Mouse (Mus musculus) liver, adult 2 months (tissue): ENCODE results near the gene Rpl4. TPM values are rescaled to one million over a fixed set of nuclear protein-coding genes. Genes with fewer than 3 reads are reported as not detected.
"Not testable (repeated sequence)": the region's sequence is repeated elsewhere in the genome, so short reads cannot be mapped to it uniquely, and the experiment has no call there.

ENCODE experiments used
- DNase-seq: peaks from one replicate; pipeline ENCODE4 v3.0.0-alpha.2; 2011; ENCODE audit warnings: low read depth, low spot score; ENCODE audit errors: extremely low read depth
- H3K27ac ChIP-seq: fragments of 200-500 bp; replicated peaks from 2 replicates; pipeline ENCODE4 v1.5.1; 2012; ENCODE audit warnings: low read depth, mild to moderate bottlenecking, control low read depth, inconsistent platforms, low read length; ENCODE audit not compliant: insufficient read depth
- H3K27me3 ChIP-seq: fragments of 200-500 bp; 2 replicates; pipeline ENCODE4 v1.6.1; 2012; ENCODE audit warnings: mild to moderate bottlenecking, moderate library complexity, low read length, inconsistent platforms; ENCODE audit not compliant: control insufficient read depth, insufficient read depth
- H3K36me3 ChIP-seq: fragments of 200-500 bp; 2 replicates; pipeline ENCODE4 v1.6.1; 2012; ENCODE audit warnings: low read length, inconsistent platforms; ENCODE audit not compliant: control insufficient read depth, insufficient read depth
- H3K4me1 ChIP-seq: fragments of 200-500 bp; 2 replicates; pipeline ENCODE4 v1.6.1; 2011; ENCODE audit warnings: low read length; ENCODE audit not compliant: control insufficient read depth, insufficient read depth
- H3K4me3 ChIP-seq: fragments of 200-500 bp; 2 replicates; pipeline ENCODE4 v1.5.1; 2011; ENCODE audit warnings: low read depth, mild to moderate bottlenecking, control low read depth, low read length, moderate library complexity; ENCODE audit not compliant: insufficient read depth
- H3K79me2 ChIP-seq: fragments of 200-500 bp; 2 replicates; pipeline ENCODE4 v1.6.1; 2012; ENCODE audit warnings: inconsistent platforms, mild to moderate bottlenecking, low read length, moderate library complexity; ENCODE audit not compliant: control insufficient read depth, insufficient read depth
- H3K9ac ChIP-seq: fragments of 200-500 bp; 2 replicates; pipeline ENCODE4 v1.6.1; 2012; ENCODE audit warnings: low read depth, mild to moderate bottlenecking, control low read depth, inconsistent platforms, low read length
- CTCF ChIP-seq: fragments of 200-500 bp; IDR thresholded peaks from 2 replicates; pipeline ENCODE4 v1.5.1; 2011; ENCODE audit warnings: low read depth, low read length, control low read depth
- POLR2A ChIP-seq: fragments of 200-500 bp; IDR thresholded peaks from 2 replicates; pipeline ENCODE4 v1.6.1; 2011; ENCODE audit warnings: low read length, control low read depth; ENCODE audit not compliant: insufficient read depth; ENCODE audit errors: extremely low read depth
- WGBS: fragments of 180-500 bp; shearing (Covaris S2); methylation state at CpG from one replicate; pipeline ENCODE4 v1.1.7; 2018; 5-methylcytosine and 5-hydroxymethylcytosine counted together
- polyA plus RNA-seq: library from polyadenylated mRNA; depleted of rRNA; stranded (reverse); fragments of >200 nt; gene quantifications from 2 replicates; pipeline ENCODE4 v1.2.3, GENCODE M21; 2012; rRNA removed
- total RNA-seq: library from RNA; depleted of rRNA; stranded (reverse); fragments of >200 nt; gene quantifications from 2 replicates; pipeline ENCODE4 v1.2.3, GENCODE M21; 2014; rRNA removed

The Rpl4 gene
- total RNA-seq (401 and 408 TPM in 2 replicates), polyA plus RNA-seq (250 and 270 TPM in 2 replicates)

- TF ChIP-seq POLR2A (peak; percentile 84; the same call in 1 of the 2 replicates), CTCF (no peak)
- H3K27ac ChIP-seq = peak within 1 kb of the TSS; percentile 72
- no peaks in the 10 kb centered on the region; the same call in 1 of the 2 replicates for H3K79me2 ChIP-seq
- no peaks in the 10 kb centered on the region for H3K27me3 ChIP-seq
- peak within 1 kb of the TSS; percentile 67 for H3K4me3 ChIP-seq
- H3K4me1 ChIP-seq = peaks cover 6% of the 10 kb centered on the region
- H3K9ac ChIP-seq = peak within 1 kb of the TSS; percentile 79
- under 1% methylated on average over 42 of the region's 42 CpGs for WGBS
- H3K36me3 ChIP-seq = peaks cover 31% of the 10 kb centered on the region
- DNase-seq = peak; percentile 72
Measured at GRCm38 (mm10) chr9:64172816-64173665, at the start of gene Rpl4, which contains the start of gene Zwilch. TSS of gene Rpl4 (plus strand) at chr9:64173375. TSS of gene Zwilch (minus strand) at chr9:64173104.

GRCm38 (mm10) chr9:64124846-64125245 is 48.3 kb upstream of the Rpl4 start:
- H3K27ac ChIP-seq, H3K79me2 ChIP-seq, H3K9ac ChIP-seq, H3K27me3 ChIP-seq, H3K4me3 ChIP-seq, H3K4me1 ChIP-seq, DNase-seq, H3K36me3 ChIP-seq: not testable (repeated sequence)
- 66% methylated on average over 3 of the region's 3 CpGs for whole genome bisulfite sequencing

DNA sequence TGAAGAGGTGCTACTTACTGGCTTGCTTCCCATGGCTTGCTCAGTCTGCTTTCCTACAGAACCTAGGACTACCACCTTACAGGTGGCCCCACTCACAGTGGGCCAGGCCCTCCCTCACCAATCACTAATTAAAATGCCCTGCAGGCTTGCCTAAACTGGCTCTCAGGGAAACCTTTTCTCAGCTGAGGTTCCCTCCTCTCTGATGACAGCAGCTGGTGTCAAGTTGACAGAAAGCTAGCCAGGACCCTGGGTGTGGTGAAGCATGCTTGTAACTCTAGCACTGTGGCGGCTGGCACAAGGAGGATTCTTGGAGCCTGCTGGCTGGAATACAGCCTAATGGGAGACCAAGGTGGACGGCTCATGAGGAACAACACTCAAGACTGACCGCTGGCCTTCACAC is 47.9 kb upstream of the Rpl4 start:
- Histone ChIP-seq H3K9ac (no peak overlapping the region), H3K79me2 (no peaks in the 10 kb centered on the region), H3K4me3 (no peak overlapping the region), H3K36me3 (no peaks in the 10 kb centered on the region), H3K4me1 (no peaks in the 10 kb centered on the region; the same call in 1 of the 2 replicates), H3K27ac (no peak overlapping the region), H3K27me3 (no peaks in the 10 kb centered on the region)
- DNase-seq = no peak
- 93% methylated on average over 3 of the region's 3 CpGs for WGBS
- TF ChIP-seq POLR2A (no peak), CTCF (no peak)

DNA sequence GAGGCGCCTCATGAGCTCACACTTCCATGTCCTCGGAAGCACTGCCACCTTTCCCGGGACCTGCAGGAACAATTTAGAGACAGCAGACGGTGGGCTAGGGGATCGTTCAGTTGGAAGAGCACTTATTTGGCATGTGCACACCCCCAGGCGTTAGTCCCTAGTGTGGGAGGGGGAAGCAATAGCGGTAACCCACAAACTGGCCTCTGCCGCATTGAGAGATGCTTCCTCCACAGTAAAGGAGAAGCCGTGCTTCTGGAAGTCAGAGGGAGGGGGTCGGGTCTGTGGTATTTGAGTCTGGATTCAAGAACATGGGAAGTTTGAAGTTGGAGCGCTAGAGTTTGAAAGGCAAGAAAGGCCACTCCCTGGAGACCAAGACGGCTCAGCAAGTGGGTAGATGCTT is 47.1 kb upstream of the Rpl4 start:
- Histone ChIP-seq H3K27me3 (no peaks in the 10 kb centered on the region), H3K27ac (no peak overlapping the region), H3K4me3 (no peak overlapping the region), H3K79me2 (no peaks in the 10 kb centered on the region), H3K36me3 (no peaks in the 10 kb centered on the region), H3K9ac (no peak overlapping the region), H3K4me1 (no peaks in the 10 kb centered on the region)
- no peak for DNase-seq
- no peak for TF ChIP-seq POLR2A
- TF ChIP-seq CTCF = no peak
- 84% methylated on average over 12 of the region's 12 CpGs for WGBS

DNA sequence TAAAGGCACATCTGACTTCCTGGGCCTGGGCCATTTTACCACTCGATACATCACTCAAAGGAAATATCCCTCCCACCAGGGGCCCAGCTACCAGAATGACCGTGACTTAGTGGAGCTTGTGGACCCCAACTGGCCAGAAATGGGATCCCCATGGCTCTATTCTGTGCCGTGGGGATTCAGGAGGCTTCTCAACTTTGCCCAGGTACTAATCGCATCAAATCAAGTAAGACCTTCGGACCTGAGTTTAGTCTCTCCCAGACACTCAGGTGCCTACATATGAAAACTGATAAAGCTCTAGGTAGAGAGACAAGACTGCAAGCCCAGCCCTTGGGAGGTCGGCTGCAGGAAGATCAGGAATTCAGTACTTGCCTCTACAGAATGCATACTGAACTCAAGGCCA is 41.6 kb upstream of the Rpl4 start:
- no peak overlapping the region for H3K27ac ChIP-seq
- H3K9ac ChIP-seq = no peak overlapping the region
- no peaks in the 10 kb centered on the region for H3K4me1 ChIP-seq
- H3K79me2 ChIP-seq = no peaks in the 10 kb centered on the region
- no peak overlapping the region for H3K4me3 ChIP-seq
- no peaks in the 10 kb centered on the region for H3K27me3 ChIP-seq
- 87% methylated on average over 6 of the region's 6 CpGs for WGBS
- no peaks in the 10 kb centered on the region for H3K36me3 ChIP-seq
- no peak for TF ChIP-seq POLR2A
- no peak for TF ChIP-seq CTCF
- no peak for DNase-seq

GRCm38 (mm10) chr9:64138896-64139295 is 34.3 kb upstream of the Rpl4 start:
- H3K27me3 ChIP-seq, H3K4me1 ChIP-seq, H3K36me3 ChIP-seq, H3K9ac ChIP-seq, H3K79me2 ChIP-seq, H3K27ac ChIP-seq, H3K4me3 ChIP-seq: not testable (repeated sequence)
- peak; percentile 8 for DNase-seq
- 4% methylated on average over 6 of the region's 6 CpGs for WGBS
- peak; percentile 65 for TF ChIP-seq CTCF
